Mouse (Mus musculus) limb, embryonic 14.5 days (tissue): ENCODE results near the gene Cox20. TPM values are rescaled to one million over a fixed set of nuclear protein-coding genes. Genes with fewer than 3 reads are reported as not detected.

Experiments used
- ATAC-seq: fragments of 200-750 bp; cut with Nextera tagmentation; 2 replicates; pipeline ENCODE4 v1.8.0; 2017; ENCODE audit warnings: low read depth, moderate number of reproducible peaks, moderate TSS enrichment; ENCODE audit not compliant: low FRiP score
- DNase-seq: peaks from one replicate; pipeline ENCODE4 v3.0.0-alpha.2; 2015; ENCODE audit warnings: low spot score
- H3K27ac ChIP-seq: fragments of 300-500 bp; sonication (generic); replicated peaks from 2 replicates; pipeline ENCODE4 v1.5.1; 2014; ENCODE audit warnings: low read depth, mild to moderate bottlenecking, low read length, moderate library complexity, mixed read lengths
- H3K27me3 ChIP-seq: fragments of 300-500 bp; sonication (generic); 2 replicates; pipeline ENCODE4 v1.6.1; 2014; ENCODE audit warnings: low read length, mixed read lengths; ENCODE audit not compliant: control insufficient read depth, insufficient read depth
- H3K36me3 ChIP-seq: fragments of 300-500 bp; sonication (generic); 2 replicates; pipeline ENCODE4 v1.6.1; 2014; ENCODE audit warnings: mild to moderate bottlenecking, low read length, moderate library complexity, mixed read lengths; ENCODE audit not compliant: control insufficient read depth, insufficient read depth
- H3K4me1 ChIP-seq: fragments of 300-500 bp; sonication (generic); 2 replicates; pipeline ENCODE4 v1.6.1; 2014; ENCODE audit warnings: antibody characterized with exemption, low read length, mixed read lengths; ENCODE audit not compliant: control insufficient read depth, insufficient read depth
- H3K4me2 ChIP-seq: fragments of 300-500 bp; sonication (generic); replicated peaks from 2 replicates; pipeline ENCODE4 v1.6.1; 2014; ENCODE audit warnings: low read depth, mild to moderate bottlenecking, low read length, moderate library complexity; ENCODE audit not compliant: severe bottlenecking
- H3K4me3 ChIP-seq: fragments of 300-500 bp; sonication (generic); replicated peaks from 2 replicates; pipeline ENCODE4 v1.5.1; 2014; ENCODE audit warnings: low read length
- H3K9ac ChIP-seq: fragments of 300-500 bp; sonication (generic); 2 replicates; pipeline ENCODE4 v1.6.1; 2014; ENCODE audit warnings: mild to moderate bottlenecking, low read depth, low read length, moderate library complexity; ENCODE audit not compliant: severe bottlenecking
- H3K9me3 ChIP-seq: fragments of 300-500 bp; sonication (generic); 2 replicates; pipeline ENCODE4 v1.6.1; 2016; ENCODE audit warnings: low read length; ENCODE audit not compliant: control insufficient read depth
- POLR2A ChIP-seq: fragments of 200-500 bp; IDR thresholded peaks from 2 replicates; pipeline ENCODE4 v1.8.0; 2012; ENCODE audit warnings: inconsistent platforms, mild to moderate bottlenecking, moderate library complexity, borderline replicate concordance; ENCODE audit not compliant: insufficient read depth, insufficient read length; ENCODE audit errors: extremely low read depth
- WGBS: fragments of 180-500 bp; shearing (Covaris S2); extraction: QIAGEN DNeasy Blood & Tissue Kit; methylation state at CpG from one replicate; pipeline ENCODE4 v1.1.7; 2014; 5-methylcytosine and 5-hydroxymethylcytosine counted together
- polyA plus RNA-seq, 2 experiments: library from polyadenylated mRNA; depleted of rRNA in 1 of 2; stranded (reverse) in 1 of 2; unstranded in 1 of 2; fragments of >200 nt; fragmentation: Nextera tagmentation in 1 of 2; extraction: Ambion mirVana in 1 of 2; gene quantifications; 2 replicates each; pipeline versions ENCODE4 v1.2.1 to v1.2.3; 2012 to 2014

Gene Cox20
- polyA plus RNA-seq, 2 experiments = 72.8 to 116 TPM

DNA sequence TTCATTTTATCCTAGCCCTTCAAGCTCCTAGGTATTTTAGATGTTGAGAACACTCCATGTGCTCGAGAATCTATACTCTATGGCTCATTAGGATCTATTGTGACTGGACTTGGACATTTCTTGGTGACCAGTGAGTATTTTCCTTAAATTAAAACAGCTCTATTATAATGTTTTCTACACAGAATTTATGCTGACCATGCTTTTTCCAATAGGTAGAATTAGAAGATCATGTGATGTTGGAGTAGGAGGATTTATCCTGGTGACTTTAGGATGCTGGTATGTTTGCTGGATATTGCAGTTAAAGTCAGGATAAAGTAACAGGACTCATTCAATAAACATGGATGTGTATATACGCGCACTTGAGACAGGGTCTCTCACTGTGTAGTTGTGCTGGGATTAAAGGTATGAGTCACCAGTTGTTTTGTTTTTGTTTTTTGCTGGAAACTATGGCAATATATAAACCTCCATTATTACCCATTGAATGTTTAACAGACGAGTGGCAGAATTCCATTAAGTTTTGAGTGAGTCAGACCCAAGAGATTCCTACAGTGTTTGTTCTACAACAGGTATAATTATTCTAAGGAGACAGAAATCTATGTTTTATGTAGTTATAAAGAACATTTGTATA lies 2.9 kb downstream of the Cox20 start:
- Histone ChIP-seq H3K4me1 (peaks cover 16% of the 10 kb centered on the region), H3K27me3 (no peaks in the 10 kb centered on the region), H3K9ac (no peak overlapping the region), H3K4me3 (no peak overlapping the region), H3K4me2 (no peak overlapping the region), H3K36me3 (peaks cover 53% of the 10 kb centered on the region), H3K9me3 (no peaks in the 10 kb centered on the region), H3K27ac (no peak overlapping the region)
- DNase-seq = no peak
- no peak for ATAC-seq
- WGBS = 66% methylated on average over 4 of the region's 4 CpGs
- no peak for TF ChIP-seq POLR2A

DNA sequence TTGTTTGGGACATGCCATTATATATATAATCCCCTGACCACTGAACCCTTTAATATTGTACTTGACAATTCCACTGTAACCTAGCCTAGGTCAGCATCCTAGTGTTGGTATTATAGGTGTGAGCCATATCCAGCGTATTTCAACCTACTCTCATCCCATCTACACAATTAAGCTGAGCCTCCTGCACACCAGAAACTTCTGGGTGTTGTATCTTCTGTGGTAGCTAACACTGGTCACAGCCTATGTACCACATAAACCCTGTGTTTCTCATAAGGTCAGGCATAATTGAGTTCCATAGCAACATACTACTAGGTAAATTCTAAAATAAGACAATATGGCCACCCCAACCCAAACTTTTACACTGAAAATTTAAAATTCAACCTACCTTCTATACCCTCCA lies 4.3 kb downstream of the Cox20 start:
- Histone ChIP-seq H3K4me2 (no peak overlapping the region), H3K9me3 (no peaks in the 10 kb centered on the region), H3K27ac (no peak overlapping the region), H3K27me3 (no peaks in the 10 kb centered on the region), H3K36me3 (peaks cover 65% of the 10 kb centered on the region), H3K4me1 (peaks cover 11% of the 10 kb centered on the region), H3K9ac (no peak overlapping the region), H3K4me3 (no peak overlapping the region)
- 82% methylated on average over 1 of the region's 1 CpGs for WGBS
- TF ChIP-seq POLR2A = no peak
- DNase-seq (no peak), ATAC-seq (no peak)

DNA sequence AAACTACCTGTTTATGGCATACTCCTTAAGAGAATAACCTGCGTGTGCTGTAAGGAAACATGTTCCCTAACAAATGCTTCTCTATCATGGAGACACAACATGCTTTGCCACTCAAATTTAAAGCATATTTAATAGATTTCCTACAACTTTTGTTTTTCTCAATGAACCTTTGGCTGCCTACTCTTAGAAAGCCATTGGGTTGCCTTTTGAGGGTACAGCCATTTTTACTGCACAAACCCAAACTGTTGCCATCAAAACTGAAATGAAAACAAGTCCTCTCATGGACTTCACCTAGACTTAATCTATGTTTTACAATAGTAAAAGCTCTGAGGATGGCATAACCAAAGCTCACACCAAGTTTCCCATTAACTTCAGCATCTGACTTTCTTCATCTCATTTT lies 5.6 kb downstream of the Cox20 start:
- WGBS = 85% methylated on average over 1 of the region's 1 CpGs
- H3K27me3 ChIP-seq = no peaks in the 10 kb centered on the region
- no peak overlapping the region for H3K4me2 ChIP-seq
- H3K27ac ChIP-seq = no peak overlapping the region
- DNase-seq = no peak
- no peak overlapping the region for H3K9ac ChIP-seq
- peaks cover 11% of the 10 kb centered on the region for H3K4me1 ChIP-seq
- H3K36me3 ChIP-seq = peaks cover 76% of the 10 kb centered on the region
- TF ChIP-seq POLR2A = no peak
- no peak for ATAC-seq
- no peaks in the 10 kb centered on the region for H3K9me3 ChIP-seq
- no peak overlapping the region for H3K4me3 ChIP-seq

DNA sequence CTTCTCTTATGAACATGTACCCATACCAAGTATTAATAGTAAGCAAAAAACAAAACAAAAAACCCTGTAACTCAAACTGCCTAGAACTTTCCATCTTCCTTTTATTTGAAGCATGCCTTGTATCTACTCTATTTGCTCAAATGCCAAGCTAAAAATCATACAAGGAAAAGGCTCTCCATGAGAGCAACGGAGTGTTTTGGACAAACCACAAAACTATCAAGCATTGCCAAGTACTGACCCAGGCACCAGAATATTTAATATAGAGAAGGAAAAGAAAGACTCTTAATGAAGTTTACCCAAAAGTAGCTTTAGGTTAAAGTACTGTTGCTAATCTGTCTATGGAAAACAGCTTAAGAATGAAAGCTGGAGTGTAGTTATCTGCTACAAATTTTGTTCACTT lies 7.4 kb downstream of the Cox20 start:
- H3K4me2 ChIP-seq = no peak overlapping the region
- ATAC-seq = no peak
- H3K4me3 ChIP-seq = no peak overlapping the region
- WGBS = 85% methylated on average over 1 of the region's 1 CpGs
- H3K9ac ChIP-seq = no peak overlapping the region
- no peaks in the 10 kb centered on the region for H3K27me3 ChIP-seq
- no peak for DNase-seq
- H3K27ac ChIP-seq = no peak overlapping the region
- no peak for TF ChIP-seq POLR2A
- peaks cover 2% of the 10 kb centered on the region; the same call in 1 of the 2 replicates for H3K4me1 ChIP-seq
- peaks cover 86% of the 10 kb centered on the region for H3K36me3 ChIP-seq
- no peaks in the 10 kb centered on the region for H3K9me3 ChIP-seq

DNA sequence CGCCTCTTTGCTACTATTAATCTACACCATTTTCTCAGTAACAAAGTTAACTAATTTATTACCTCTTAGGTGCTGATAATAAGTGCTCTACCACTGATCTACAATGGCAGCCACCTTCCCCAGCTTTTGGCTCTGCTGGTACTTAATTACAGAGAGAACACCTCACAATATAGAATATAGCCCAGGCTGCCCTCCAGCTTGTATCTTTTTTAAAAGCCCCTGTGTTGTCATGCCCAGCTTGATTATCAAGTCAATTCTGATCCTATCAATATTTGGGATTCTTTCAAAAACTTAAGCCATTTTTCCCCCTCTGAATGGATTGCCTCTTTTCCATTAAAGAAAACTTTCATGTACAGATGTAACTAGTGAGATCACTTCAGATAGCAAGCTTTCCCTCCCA lies 8.0 kb downstream of the Cox20 start:
- WGBS = 95% methylated on average over 1 of the region's 1 CpGs
- TF ChIP-seq POLR2A = no peak
- Histone ChIP-seq H3K36me3 (peaks cover 85% of the 10 kb centered on the region), H3K4me1 (0 out of 2 replicates have a peak, but pooled peaks cover under 1% of the 10 kb centered on the region), H3K4me2 (no peak overlapping the region), H3K9ac (no peak overlapping the region), H3K27ac (no peak overlapping the region), H3K4me3 (no peak overlapping the region), H3K9me3 (no peaks in the 10 kb centered on the region), H3K27me3 (no peaks in the 10 kb centered on the region)
- ATAC-seq = no peak
- DNase-seq = no peak
